Mouse (Mus musculus): ENCODE measurements around the gene Cnga1. TPM values are rescaled to one million over a fixed set of nuclear protein-coding genes. Genes with fewer than 3 reads are reported as not detected.

The Cnga1 gene
- polyA plus RNA-seq, 1 experiment from 2014 or later, result not detected

Other genes with a start within 250 kb of the Cnga1 start
- gene Corin, start 139.8 kb downstream of the Cnga1 start, polyA plus RNA-seq (2014; fragmentation: Nextera tagmentation; extraction: Ambion mirVana), result 23.7 and 30.8 TPM in 2 replicates
- 16.8 and 19.4 TPM in 2 replicates for gene Nfxl1, start 84.6 kb downstream of the Cnga1 start, polyA plus RNA-seq (2014; fragmentation: Nextera tagmentation; extraction: Ambion mirVana)
- gene Zar1, start 63.0 kb downstream of the Cnga1 start, polyA plus RNA-seq (2014; fragmentation: Nextera tagmentation; extraction: Ambion mirVana), result 0.44 TPM in 1 of 2 replicates, not detected in the other
- 0.17 and 0.45 TPM in 2 replicates for gene Gm5868, start 56.7 kb downstream of the Cnga1 start, polyA plus RNA-seq (2014; fragmentation: Nextera tagmentation; extraction: Ambion mirVana)
- gene Nipal1, start 3.5 kb upstream of the Cnga1 start, polyA plus RNA-seq (2014; fragmentation: Nextera tagmentation; extraction: Ambion mirVana), result 0.04 and 0.61 TPM in 2 replicates
- gene Txk, start 108.5 kb upstream of the Cnga1 start, polyA plus RNA-seq (2014; fragmentation: Nextera tagmentation; extraction: Ambion mirVana), result 0.04 TPM in 1 of 2 replicates, not detected in the other
- gene Tec, start 224.2 kb upstream of the Cnga1 start, polyA plus RNA-seq (2014; fragmentation: Nextera tagmentation; extraction: Ambion mirVana), result 11.9 and 14.5 TPM in 2 replicates